Mouse (Mus musculus) T-cell, adult 2 months (primary cell): ENCODE data around the gene Tk1.
A peak's percentile ranks its signal among the peaks of the same experiment; 100 is the strongest.

Source experiments
- DNase-seq: peaks from one replicate; pipeline ENCODE4 v3.0.0; 2022; ENCODE audit warnings: low spot score

The Tk1 gene

DNA sequence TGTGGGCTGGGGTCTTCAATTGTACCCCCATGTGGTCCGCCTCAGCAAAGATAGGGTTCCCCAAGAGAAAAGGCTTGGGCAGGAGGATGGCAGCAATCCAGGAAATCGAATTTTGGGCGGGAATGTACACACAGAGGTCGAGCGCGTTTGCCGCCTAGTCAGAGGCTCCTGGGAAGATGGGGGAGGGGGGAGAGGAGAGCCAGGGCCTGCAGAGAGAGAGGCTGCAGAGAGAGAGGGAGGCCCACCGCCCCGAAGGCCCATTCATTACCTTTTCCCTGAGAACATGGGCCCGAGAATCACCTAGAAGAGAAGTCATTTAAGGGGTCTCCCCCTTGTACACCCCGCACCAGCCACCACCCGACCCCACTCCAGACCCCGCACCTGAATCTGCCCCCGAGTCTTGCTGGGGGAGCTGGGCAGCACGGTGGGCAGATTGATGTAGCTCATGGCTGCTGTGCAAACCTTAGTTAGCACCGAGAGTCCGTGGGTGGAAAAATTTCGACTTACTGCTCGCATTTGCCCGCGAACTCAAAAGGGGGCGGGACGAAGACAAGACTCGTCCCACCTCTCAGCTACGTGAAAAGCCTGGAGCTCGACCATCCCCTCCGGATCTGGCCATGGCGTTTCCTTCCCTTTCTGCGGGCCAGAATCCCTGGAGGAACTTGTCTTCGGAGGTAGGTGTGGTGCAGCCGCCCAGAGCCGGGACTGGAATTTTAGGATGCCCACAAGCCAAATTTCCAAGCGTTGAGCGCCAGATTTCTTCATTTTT, at the start of gene Tk1, which contains the start of gene Afmid:
TSS of gene Tk1 (minus strand) at position 760 of the 769 bp plus-strand sequence.
TSS of gene Afmid (plus strand) at position 592 of the 769 bp plus-strand sequence.
- peak; percentile 20 for DNase-seq

GRCm38 (mm10) chr11:117875681-117876080, 49.8 kb upstream of the Tk1 start:
- DNase-seq, result no peak

- peak; percentile 43 for DNase-seq
Measured at GRCm38 (mm10) chr11:117874419-117874818, 48.5 kb upstream of the Tk1 start.

GRCm38 (mm10) chr11:117872861-117873608, 47.1 kb upstream of the Tk1 start, which contains the start of gene Tha1:
Gene Tha1 (minus strand): TSS chr11:117873481.
- peak; percentile 44 for DNase-seq

GRCm38 (mm10) chr11:117871911-117872584, 46.2 kb upstream of the Tk1 start:
- DNase-seq, result peak; percentile 94

- DNase-seq, result no peak
Measured at GRCm38 (mm10) chr11:117871376-117871775, 45.5 kb upstream of the Tk1 start.

DNA sequence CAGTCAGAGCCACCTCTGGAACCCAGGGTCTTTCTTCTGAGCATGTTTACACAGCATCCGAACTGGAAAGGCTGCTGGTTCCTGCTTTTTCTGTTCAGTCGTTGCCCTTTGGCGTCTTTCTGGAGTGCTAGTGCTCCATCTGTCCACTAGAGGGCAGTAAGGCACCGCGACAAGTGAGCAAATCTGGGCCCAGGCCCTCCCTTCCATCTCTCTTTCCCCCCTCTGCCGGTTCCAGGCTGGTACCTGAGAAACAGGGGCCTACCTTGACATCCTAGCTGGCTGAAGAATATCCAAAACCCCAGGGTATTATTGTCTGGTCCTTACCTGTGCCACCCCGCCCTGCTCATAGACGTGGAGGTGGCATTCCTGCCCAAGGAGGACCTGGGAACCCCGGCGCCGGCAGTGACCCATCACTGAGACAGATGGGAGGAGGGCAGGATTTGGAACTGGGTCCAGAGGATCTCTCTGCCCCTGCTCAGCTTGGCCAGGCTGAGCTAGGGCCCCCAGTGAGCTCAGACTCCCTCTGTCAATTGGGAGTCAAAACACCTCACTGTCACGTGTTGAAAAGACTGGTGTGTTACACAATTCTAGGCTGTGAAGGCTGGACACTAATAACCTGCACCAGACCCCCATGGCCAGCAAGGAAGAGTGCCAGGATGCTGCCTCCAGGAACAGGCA, 44.9 kb upstream of the Tk1 start:
- peak; percentile 84 for DNase-seq

GRCm38 (mm10) chr11:117865988-117866387, 40.1 kb upstream of the Tk1 start:
- no peak for DNase-seq

DNA sequence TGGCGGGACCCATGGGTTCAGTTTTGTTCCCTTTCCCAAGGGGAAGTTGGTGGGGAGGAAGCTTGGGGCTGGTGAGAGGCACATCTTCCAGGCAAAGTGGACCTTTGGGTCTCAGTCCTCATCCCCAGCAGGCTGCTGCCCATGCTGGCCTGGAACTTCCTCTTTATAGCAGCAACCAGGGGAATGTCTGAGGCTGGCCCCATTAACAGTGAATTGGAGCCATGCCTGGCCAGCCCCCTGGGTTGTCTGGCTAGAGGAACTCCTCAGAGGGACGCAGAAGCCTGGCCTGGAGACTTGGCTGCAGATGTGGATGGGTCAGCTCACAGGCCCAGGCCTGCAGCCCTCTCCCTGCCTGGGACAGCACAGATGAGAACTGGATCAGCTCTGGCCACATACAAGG, 38.9 kb upstream of the Tk1 start:
- DNase-seq, result no peak

DNA sequence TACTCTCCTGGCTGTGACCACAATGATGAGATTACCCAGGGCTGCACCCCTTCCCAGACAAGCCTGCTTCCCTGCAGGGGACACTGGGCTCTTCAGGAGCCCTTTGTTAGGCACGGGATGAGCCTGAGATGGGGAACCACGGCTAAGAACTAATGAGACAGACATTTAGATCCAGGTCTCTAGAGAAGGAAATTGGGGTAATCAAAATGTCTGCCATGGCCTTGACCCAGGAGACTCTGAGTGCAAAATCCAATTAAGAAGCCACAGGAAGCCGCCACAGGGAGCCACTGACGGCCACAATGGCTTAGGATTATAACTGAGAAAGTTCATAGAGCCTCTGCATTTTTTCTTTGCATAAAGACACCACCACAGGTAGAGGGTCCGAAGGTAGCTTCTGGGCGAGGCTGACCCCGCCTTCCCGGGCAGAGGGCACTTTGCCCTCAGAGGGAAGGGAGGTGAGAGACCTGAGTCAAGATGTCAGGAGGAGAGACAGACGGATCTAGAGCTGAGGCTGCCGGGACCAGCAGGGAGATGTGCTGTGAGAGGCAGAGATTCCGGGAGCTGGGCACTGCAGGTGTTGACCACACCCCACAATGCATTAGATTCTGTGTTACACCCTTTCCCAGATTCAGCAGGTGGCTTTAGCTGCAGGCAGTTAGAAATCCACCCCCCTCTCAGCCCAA, 37.4 kb upstream of the Tk1 start:
- no peak for DNase-seq

DNA sequence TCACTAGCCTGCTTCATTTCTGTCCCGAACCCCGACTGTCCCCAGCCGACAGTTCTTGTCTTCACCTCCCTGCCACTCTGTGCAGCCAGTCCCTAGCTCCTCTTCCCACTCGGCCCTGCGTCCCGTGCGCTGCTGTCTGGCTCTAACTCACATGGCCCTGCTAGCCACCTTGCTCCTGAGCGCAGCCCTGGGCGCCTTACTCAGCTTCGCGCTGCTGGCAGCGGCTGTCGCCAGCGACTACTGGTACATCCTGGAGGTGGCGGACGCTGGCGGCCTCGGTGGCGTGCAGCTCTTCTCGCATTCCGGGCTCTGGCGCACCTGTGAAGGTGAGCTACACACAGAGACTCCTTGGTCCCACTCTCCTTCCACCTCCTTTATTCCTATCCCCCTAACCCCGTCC, 34.7 kb upstream of the Tk1 start, which contains the start of gene Tmem235:
TSS of gene Tmem235 (plus strand) at position 152 of the 400 bp plus-strand sequence.
- peak; percentile 31 for DNase-seq

DNA sequence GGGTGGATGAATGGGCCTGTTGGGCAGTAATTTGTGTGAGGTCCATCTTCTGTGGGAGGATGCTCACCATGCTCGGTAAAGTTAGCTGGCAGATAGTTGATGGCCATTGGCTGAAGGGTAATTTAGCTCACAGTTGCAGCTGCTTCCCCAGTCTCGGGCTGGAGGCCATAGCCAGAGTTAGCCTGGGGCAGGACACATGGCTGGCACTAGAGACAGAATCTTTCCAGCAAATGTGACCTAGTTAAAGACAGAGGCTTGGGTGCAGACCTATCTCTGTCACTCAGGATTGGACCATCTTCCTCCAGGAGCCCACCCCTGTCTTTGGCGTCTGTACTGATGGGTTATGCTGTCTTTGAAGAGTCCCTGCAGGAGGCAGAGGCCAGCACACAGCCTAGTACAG, 32.5 kb upstream of the Tk1 start:
- no peak for DNase-seq

GRCm38 (mm10) chr11:117857462-117857861, 31.6 kb upstream of the Tk1 start:
- DNase-seq, result no peak

GRCm38 (mm10) chr11:117855975-117856374, 30.1 kb upstream of the Tk1 start:
- DNase-seq, result no peak

- DNase-seq, result no peak
Measured at GRCm38 (mm10) chr11:117855360-117855759, 29.5 kb upstream of the Tk1 start.

GRCm38 (mm10) chr11:117854241-117854640, 28.3 kb upstream of the Tk1 start:
- no peak for DNase-seq

DNA sequence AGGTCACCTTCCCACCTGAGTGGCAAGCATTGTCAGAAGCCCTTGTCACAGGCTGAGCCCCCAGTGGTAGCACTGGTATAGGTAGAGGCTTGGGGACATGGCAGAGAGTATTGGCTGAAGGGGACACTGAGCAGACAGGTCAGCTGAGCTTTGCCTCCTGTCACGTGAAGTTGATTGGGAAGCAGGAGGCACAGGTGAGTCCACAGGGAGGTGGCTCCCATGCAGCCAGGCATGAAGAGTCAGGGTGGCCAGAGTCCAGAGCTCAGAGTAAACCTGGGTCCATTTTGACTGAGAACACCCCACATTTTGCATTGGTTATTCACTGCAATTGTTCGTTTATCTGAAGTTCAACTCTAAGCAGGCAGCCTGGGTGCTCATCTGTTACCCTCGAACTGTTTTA, 27.0 kb upstream of the Tk1 start:
- no peak for DNase-seq

GRCm38 (mm10) chr11:117848985-117849671, 23.2 kb upstream of the Tk1 start, which contains the start of gene Birc5:
Gene Birc5 (plus strand): TSS chr11:117849251.
- DNase-seq, result peak; percentile 97

- peak; percentile 77 for DNase-seq
Measured at GRCm38 (mm10) chr11:117848271-117848984, 22.5 kb upstream of the Tk1 start.
